7 mouse cellular contexts compared by ENCODE assay signal in genomic region chr2:122937922-122938321, GRCm38 (mm10).
DNase-seq lines count a peak whose midpoint lies in the region; ATAC-seq and TF ChIP-seq lines count a peak whose summit lies in the region.

No protein-coding gene starts in this region.

- no peaks in the 10 kb centered on the region for H3K9me3 ChIP-seq in kidney, embryonic 14.5 days (ENCODE audit: control insufficient read depth, low read length)
- no peaks in the 10 kb centered on the region for H3K9me3 ChIP-seq in ES-Bruce4 (replicated peaks; ENCODE audit: control insufficient read depth, insufficient read depth, low read length, poor library complexity, severe bottlenecking)
- H3K9me3 ChIP-seq in neural tube, embryonic 15.5 days (replicated peaks) = no peaks in the 10 kb centered on the region

- no peak for TF ChIP-seq EP300 in ES-Bruce4 (IDR thresholded peaks at IDR 0.05; ENCODE audit: insufficient read depth, low read depth, low read length)

- DNase-seq in kidney, adult 8-10 months = peak; percentile 11 to 34
- DNase-seq in ZHBTc4 (ENCODE audit: low read depth, low spot score) = peak; percentile 21
- peak; percentile 32 for DNase-seq in layer of hippocampus, adult 9-10 months (ENCODE audit: low spot score)

- TF ChIP-seq CTCF in ES-Bruce4 (IDR thresholded peaks at IDR 0.05; ENCODE audit: low read depth, low read length) = peak; percentile 30

- H3K27ac ChIP-seq in kidney, embryonic 14.5 days (ENCODE audit: low read depth, low read length) = no peak overlapping the region
- no peak overlapping the region for H3K27ac ChIP-seq in ES-Bruce4 (ENCODE audit: insufficient read depth, low read length)
- H3K27ac ChIP-seq in neural tube, embryonic 15.5 days (replicated peaks) = no peak overlapping the region

- H3K9ac ChIP-seq in kidney, embryonic 14.5 days (ENCODE audit: low read depth, low read length) = no peak overlapping the region
- no peak overlapping the region for H3K9ac ChIP-seq in ES-Bruce4 (ENCODE audit: low read depth, poor library complexity, severe bottlenecking)
- no peak overlapping the region for H3K9ac ChIP-seq in neural tube, embryonic 15.5 days (replicated peaks)

- H3K4me1 ChIP-seq in kidney, embryonic 14.5 days (ENCODE audit: control insufficient read depth, insufficient read depth, low read length) = no peaks in the 10 kb centered on the region
- H3K4me1 ChIP-seq in ES-Bruce4 (ENCODE audit: control insufficient read depth, insufficient read depth, low read length) = no peaks in the 10 kb centered on the region
- H3K4me1 ChIP-seq in neural tube, embryonic 15.5 days = no peaks in the 10 kb centered on the region

- no peaks in the 10 kb centered on the region for H3K36me3 ChIP-seq in kidney, embryonic 14.5 days (ENCODE audit: control insufficient read depth, insufficient read depth, low read length)
- no peaks in the 10 kb centered on the region for H3K36me3 ChIP-seq in ES-Bruce4 (ENCODE audit: control insufficient read depth, insufficient read depth, low read length, poor library complexity, severe bottlenecking)
- no peaks in the 10 kb centered on the region for H3K36me3 ChIP-seq in neural tube, embryonic 15.5 days

- no peak for ATAC-seq in kidney, embryonic 14.5 days (ENCODE audit: low FRiP score, low TSS enrichment)
- no peak for ATAC-seq in neural tube, embryonic 15.5 days (ENCODE audit: low FRiP score)
- no peak for ATAC-seq in granulocyte monocyte progenitor cell, adult 5-6 weeks (replicated peaks; ENCODE audit: poor library complexity, severe bottlenecking)

- no peak overlapping the region for H3K4me3 ChIP-seq in kidney, embryonic 14.5 days (ENCODE audit: low read length)
- H3K4me3 ChIP-seq in ES-Bruce4 (ENCODE audit: low read depth, low read length) = no peak overlapping the region
- H3K4me3 ChIP-seq in neural tube, embryonic 15.5 days (replicated peaks) = no peak overlapping the region

- TF ChIP-seq POLR2A in ES-Bruce4 (IDR thresholded peaks at IDR 0.05; ENCODE audit: insufficient read depth, low read length) = no peak

- WGBS in kidney, embryonic 14.5 days = 51% methylated on average over 4 of the region's 4 CpGs
- 58% methylated on average over 4 of the region's 4 CpGs for WGBS in neural tube, embryonic 15.5 days

- H3K27me3 ChIP-seq in kidney, embryonic 14.5 days (ENCODE audit: control insufficient read depth, insufficient read depth, low read length) = no peaks in the 10 kb centered on the region
- H3K27me3 ChIP-seq in ES-Bruce4 (ENCODE audit: control insufficient read depth, insufficient read depth, low read length, poor library complexity, severe bottlenecking) = no peaks in the 10 kb centered on the region
- no peaks in the 10 kb centered on the region for H3K27me3 ChIP-seq in neural tube, embryonic 15.5 days (replicated peaks)

- H3K4me2 ChIP-seq in kidney, embryonic 14.5 days (replicated peaks; ENCODE audit: low read depth, low read length) = no peak overlapping the region
- no peak overlapping the region for H3K4me2 ChIP-seq in neural tube, embryonic 15.5 days
